Mouse (Mus musculus): Measurements from ENCODE around the gene Olfr922.

DNA sequence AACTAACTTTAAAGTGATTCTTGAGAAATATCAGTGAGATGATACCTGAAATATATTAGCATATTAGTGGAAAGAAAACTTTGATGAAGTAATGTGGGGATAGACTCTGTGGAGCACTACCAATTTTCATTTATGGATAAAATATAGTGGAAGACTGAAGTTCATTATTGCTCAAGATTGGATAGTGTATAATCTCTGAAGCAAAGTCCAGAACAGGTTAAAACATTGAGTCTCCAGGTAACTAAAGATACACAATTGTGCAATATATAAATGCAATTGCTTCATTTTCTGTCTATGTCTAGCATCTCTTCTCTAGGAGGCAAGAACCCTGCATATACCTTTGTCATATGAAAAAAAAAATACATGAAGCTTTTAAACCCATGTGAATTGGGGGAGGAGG, 41.6 kb upstream of the Olfr922 start, which contains the start of gene Olfr921:
- TF ChIP-seq CTCF (IDR thresholded peaks at IDR 0.05; ENCODE audit: borderline replicate concordance, extremely low read depth, insufficient read depth, insufficient read length) (no peak), POLR2A (IDR thresholded peaks at IDR 0.05; ENCODE audit: borderline replicate concordance, extremely low read depth, insufficient read depth, insufficient read length, poor library complexity, severe bottlenecking) (no peak)

Data from brain, embryonic 14.5 days (tissue).